Mouse (Mus musculus) bone marrow macrophage, adult 2 months (primary cell): Measurements from ENCODE around the gene Setd7.

Experiments used
- CTCF ChIP-seq: IDR thresholded peaks from 2 replicates; pipeline ENCODE4 v1.5.1; 2012; ENCODE audit warnings: low read depth, mild to moderate bottlenecking, low read length, moderate library complexity
- POLR2A ChIP-seq: IDR thresholded peaks from 2 replicates; pipeline ENCODE4 v1.6.1; 2012; ENCODE audit warnings: mild to moderate bottlenecking, low read depth, low read length, borderline replicate concordance

DNA sequence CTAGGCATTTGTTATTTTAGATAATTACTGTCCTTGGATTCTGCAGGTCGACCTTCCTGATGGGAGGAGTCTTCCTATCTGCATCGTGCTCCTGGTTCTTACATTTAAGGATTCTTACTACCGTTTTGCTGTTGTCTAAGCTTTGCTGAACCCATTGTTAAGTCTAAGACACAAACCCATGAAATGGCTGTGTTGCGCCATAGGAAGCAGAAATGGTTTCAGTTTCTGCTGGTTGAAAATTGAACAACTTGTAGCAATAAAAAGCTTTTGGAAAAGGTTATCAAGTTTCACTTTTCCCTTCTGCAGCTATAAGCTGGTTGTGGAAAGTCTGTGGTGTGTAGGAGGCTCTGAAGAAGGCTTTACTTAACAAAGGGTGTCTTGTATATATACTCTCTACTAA lies 85.0 kb downstream of the Setd7 start:
- TF ChIP-seq CTCF = no peak
- TF ChIP-seq POLR2A = no peak
